Mouse (Mus musculus) liver, embryonic 11.5 days (tissue): ENCODE measurements around the gene Ppard. TPM values are rescaled to one million over a fixed set of nuclear protein-coding genes. Genes with fewer than 3 reads are reported as not detected.

ENCODE experiments used
- ATAC-seq: fragments of 200-750 bp; cut with Nextera tagmentation; replicated peaks from 2 replicates; pipeline ENCODE4 v1.8.0; 2017; ENCODE audit warnings: moderate number of reproducible peaks, mild to moderate bottlenecking, moderate TSS enrichment, moderate library complexity; ENCODE audit not compliant: low FRiP score
- DNase-seq: peaks from one replicate; pipeline ENCODE4 v3.0.0-alpha.2; 2017; ENCODE audit warnings: low spot score
- H3K27ac ChIP-seq: fragments of 300-500 bp; sonication (generic); 2 replicates; pipeline ENCODE4 v1.5.1; 2014; ENCODE audit warnings: mild to moderate bottlenecking, low read depth, low read length, control low read depth
- H3K27me3 ChIP-seq: fragments of 300-500 bp; sonication (generic); replicated peaks from 2 replicates; pipeline ENCODE4 v1.6.1; 2014; ENCODE audit warnings: low read length, mixed read lengths; ENCODE audit not compliant: control insufficient read depth, insufficient read depth
- H3K36me3 ChIP-seq: fragments of 300-500 bp; sonication (generic); 2 replicates; pipeline ENCODE4 v1.6.1; 2014; ENCODE audit warnings: mild to moderate bottlenecking, low read length, moderate library complexity, mixed read lengths; ENCODE audit not compliant: control insufficient read depth, insufficient read depth
- H3K4me1 ChIP-seq: fragments of 300-500 bp; sonication (generic); replicated peaks from 2 replicates; pipeline ENCODE4 v1.6.1; 2014; ENCODE audit warnings: low read length, mixed read lengths; ENCODE audit not compliant: control insufficient read depth, insufficient read depth
- H3K4me2 ChIP-seq: fragments of 300-500 bp; sonication (generic); 2 replicates; pipeline ENCODE4 v1.6.1; 2014; ENCODE audit warnings: mild to moderate bottlenecking, control low read depth, moderate library complexity
- H3K4me3 ChIP-seq: fragments of 300-500 bp; sonication (generic); 2 replicates; pipeline ENCODE4 v1.5.1; 2014; ENCODE audit warnings: low read depth, low read length, control low read depth
- H3K9ac ChIP-seq: fragments of 300-500 bp; sonication (generic); 2 replicates; pipeline ENCODE4 v1.6.1; 2014; ENCODE audit warnings: low read depth, low read length, control low read depth
- H3K9me3 ChIP-seq: fragments of 300-500 bp; sonication (generic); 2 replicates; pipeline ENCODE4 v1.6.1; 2016; ENCODE audit warnings: low read length, inconsistent platforms, mixed read lengths; ENCODE audit not compliant: control insufficient read depth
- WGBS: fragments of 180-500 bp; shearing (Covaris S2); extraction: QIAGEN DNeasy Blood & Tissue Kit; methylation state at CpG from one replicate; pipeline ENCODE4 v1.1.7; 2014; 5-methylcytosine and 5-hydroxymethylcytosine counted together
- polyA plus RNA-seq: library from polyadenylated mRNA; unstranded; fragments of >200 nt; fragmentation: Nextera tagmentation; extraction: Ambion mirVana; gene quantifications from 2 replicates; pipeline ENCODE4 v1.2.1, GENCODE M21; 2014

Ppard gene
- polyA plus RNA-seq, 1 experiment from 2014 or later: 2.3 TPM

DNA sequence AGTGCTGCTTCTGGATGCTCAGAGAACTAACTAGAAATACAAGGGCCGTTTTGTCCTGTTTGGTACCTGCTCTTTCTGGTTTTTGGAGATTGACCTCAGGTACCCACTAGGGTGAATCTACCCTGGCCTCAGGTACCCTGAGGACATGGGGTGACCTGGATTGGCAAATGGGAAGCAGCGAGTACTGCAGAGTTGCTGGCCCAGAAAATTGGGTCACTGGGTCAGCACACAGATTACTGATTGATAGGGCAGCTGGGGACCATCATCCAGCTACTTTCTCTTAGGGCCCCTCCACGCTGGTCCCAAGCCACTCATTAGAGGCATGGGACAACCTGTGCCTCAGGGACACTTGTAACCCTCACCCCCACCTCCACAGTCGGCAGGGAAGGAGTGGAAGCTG is 46.7 kb downstream of the Ppard start:
- H3K27me3 ChIP-seq: no peaks in the 10 kb centered on the region
- no peaks in the 10 kb centered on the region for H3K36me3 ChIP-seq
- ATAC-seq: no peak
- no peak overlapping the region for H3K4me2 ChIP-seq
- no peak overlapping the region for H3K9ac ChIP-seq
- H3K9me3 ChIP-seq: no peaks in the 10 kb centered on the region
- H3K4me1 ChIP-seq: peaks cover 40% of the 10 kb centered on the region
- H3K4me3 ChIP-seq: no peak overlapping the region
- no peak for DNase-seq
- WGBS: 64% methylated on average over 4 of the region's 4 CpGs
- no peak overlapping the region for H3K27ac ChIP-seq

DNA sequence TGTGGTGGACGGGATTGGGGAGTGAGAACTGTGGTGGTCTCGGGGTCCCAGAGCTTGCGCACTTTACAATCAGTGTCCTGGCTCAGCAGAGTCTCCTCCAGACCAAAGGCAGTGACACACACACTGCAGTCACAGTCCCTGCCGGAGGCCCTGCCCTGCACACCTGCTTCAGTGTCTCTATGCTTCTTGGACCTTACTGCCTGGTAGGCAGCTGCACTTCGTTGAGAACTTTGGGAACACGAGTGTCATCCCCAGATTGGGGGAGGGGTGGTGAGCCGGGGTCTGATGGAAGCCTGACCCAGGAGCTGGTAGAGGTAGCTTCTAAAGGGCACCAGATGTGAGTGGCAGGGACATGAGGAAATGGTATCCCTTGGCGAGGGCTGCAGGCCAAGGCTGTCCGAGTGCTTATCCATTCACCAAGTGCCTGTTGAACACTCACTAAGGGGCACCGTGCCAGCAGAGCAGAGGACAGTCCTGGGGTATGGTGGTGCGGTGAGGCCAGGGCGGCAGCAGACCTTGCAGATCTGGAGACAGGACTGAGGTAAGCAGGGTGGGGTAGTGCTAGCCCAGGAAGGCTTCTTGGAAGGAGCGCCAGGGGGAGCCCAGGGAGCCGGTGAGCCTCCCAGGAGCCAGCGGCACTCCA is 47.4 kb downstream of the Ppard start:
- no peak overlapping the region for H3K9ac ChIP-seq
- ATAC-seq (no peak), DNase-seq (no peak)
- H3K4me2 ChIP-seq: no peak overlapping the region
- H3K4me3 ChIP-seq: no peak overlapping the region
- no peaks in the 10 kb centered on the region for H3K36me3 ChIP-seq
- H3K27ac ChIP-seq: no peak overlapping the region
- H3K27me3 ChIP-seq: no peaks in the 10 kb centered on the region
- no peaks in the 10 kb centered on the region for H3K9me3 ChIP-seq
- peaks cover 40% of the 10 kb centered on the region for H3K4me1 ChIP-seq
- 70% methylated on average over 15 of the region's 15 CpGs for WGBS

DNA sequence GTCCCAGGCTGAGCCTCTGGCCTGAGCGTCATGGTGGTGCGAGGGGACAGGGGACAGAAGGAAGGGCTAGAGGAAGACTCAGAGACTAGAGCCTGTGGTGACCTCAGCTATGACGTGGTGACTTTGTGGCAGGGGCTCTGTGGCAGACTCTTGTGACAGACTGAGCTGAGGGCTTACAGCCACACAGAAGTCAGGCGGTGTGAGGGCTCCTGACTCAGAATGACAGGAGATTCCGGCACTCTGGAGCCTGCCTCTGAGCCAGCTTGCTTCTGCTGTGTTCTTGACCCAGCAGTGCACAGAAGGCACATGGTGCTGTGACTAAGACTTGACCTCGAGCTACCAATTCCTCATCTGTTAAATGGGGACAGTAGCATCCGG is 47.9 kb downstream of the Ppard start:
- Histone ChIP-seq H3K9ac (no peak overlapping the region), H3K27me3 (no peaks in the 10 kb centered on the region), H3K27ac (no peak overlapping the region), H3K4me3 (no peak overlapping the region), H3K4me2 (no peak overlapping the region), H3K4me1 (peaks cover 43% of the 10 kb centered on the region), H3K9me3 (no peaks in the 10 kb centered on the region), H3K36me3 (no peaks in the 10 kb centered on the region)
- ATAC-seq: no peak
- DNase-seq: no peak
- 62% methylated on average over 7 of the region's 7 CpGs for WGBS

DNA sequence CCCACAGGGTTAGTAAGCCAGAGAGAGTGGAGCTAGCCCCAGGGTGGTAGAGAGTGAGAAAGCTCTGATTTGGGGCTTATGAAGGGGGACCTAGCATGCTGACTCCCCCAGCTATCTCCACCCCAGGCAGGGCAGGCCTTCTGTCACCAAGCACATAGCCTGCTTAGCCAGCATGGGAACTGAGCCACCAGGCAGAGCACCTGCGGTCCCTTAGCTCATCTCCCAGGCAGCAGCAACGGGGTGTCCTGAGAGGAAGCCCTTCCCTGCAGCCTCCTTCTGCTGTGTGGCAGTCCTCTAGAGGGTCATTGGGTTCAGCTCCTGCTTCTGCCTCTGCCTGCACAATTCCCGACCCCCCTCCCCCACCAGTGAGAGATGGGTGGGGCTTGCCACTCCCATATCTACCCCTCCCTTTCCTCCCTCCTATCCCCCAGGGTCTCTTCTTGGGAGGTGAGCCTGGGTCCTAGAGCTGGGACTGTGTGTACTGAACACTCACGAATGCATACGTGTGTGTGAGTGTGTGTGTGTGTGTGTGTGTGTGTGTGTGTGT is 48.4 kb downstream of the Ppard start:
- ATAC-seq: peak; percentile 30; the same call in 1 of the 2 replicates
- peaks cover 44% of the 10 kb centered on the region for H3K4me1 ChIP-seq
- H3K27ac ChIP-seq: no peak overlapping the region
- 53% methylated on average over 5 of the region's 5 CpGs for WGBS
- no peak for DNase-seq
- no peak overlapping the region for H3K9ac ChIP-seq
- no peak overlapping the region for H3K4me3 ChIP-seq
- no peak overlapping the region for H3K4me2 ChIP-seq
- no peaks in the 10 kb centered on the region for H3K27me3 ChIP-seq
- no peaks in the 10 kb centered on the region for H3K36me3 ChIP-seq
- no peaks in the 10 kb centered on the region for H3K9me3 ChIP-seq

DNA sequence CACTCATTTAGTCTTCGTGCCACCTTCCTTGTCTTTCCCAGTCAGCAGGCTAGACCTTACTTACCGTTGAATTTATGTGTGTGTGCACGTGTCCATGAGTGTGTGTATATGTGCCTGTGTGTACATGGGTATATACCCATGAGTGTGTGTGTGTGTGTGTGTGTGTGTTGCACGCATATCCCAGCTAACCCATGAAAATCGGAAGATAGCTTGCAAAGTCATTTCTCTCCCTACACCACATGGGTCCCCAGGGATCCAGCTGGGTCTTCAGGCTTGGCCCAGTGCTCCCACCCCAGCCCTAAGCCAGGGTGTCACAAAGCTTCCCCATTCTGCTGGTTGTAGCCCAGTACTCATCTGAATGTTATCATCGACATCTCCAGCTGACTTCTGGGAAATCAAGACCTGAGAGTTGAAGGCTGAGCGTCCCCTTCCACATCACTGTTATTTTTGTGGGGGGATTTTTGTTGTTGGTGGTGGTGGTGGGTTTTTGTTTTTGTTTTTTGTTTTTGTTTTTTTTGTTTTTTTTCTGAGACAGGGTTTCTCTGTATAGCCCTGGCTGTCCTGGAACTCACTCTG is 49.5 kb downstream of the Ppard start:
- Histone ChIP-seq H3K4me2 (no peak overlapping the region), H3K36me3 (no peaks in the 10 kb centered on the region), H3K9ac (no peak overlapping the region), H3K4me1 (peaks cover 54% of the 10 kb centered on the region), H3K27ac (no peak overlapping the region), H3K9me3 (no peaks in the 10 kb centered on the region), H3K27me3 (no peaks in the 10 kb centered on the region), H3K4me3 (no peak overlapping the region)
- no peak for DNase-seq
- WGBS: 77% methylated on average over 7 of the region's 7 CpGs
- no peak for ATAC-seq

DNA sequence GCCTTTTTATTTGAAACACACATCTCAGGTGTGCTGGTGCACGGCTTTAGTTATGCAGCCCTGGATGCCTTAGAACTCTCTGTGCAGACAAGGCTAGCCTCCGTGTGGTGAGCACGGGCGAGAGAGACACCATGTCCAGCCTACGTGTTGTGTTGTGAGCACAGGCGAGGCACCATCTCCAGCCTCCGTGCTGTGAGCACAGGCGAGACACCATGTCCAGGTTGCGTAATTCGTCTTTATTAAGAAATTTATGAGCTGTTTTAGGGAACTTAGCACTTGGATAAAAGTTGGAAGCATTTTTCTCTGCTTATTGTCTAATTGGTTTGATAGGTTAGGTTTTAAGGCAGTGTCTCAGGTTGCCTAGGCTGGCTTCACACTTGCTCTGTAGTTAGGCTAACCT is 50.7 kb downstream of the Ppard start:
- no peaks in the 10 kb centered on the region; the same call in 1 of the 2 replicates for H3K36me3 ChIP-seq
- WGBS: 84% methylated on average over 10 of the region's 10 CpGs
- H3K9ac ChIP-seq: no peak overlapping the region
- peaks cover 48% of the 10 kb centered on the region for H3K4me1 ChIP-seq
- no peak overlapping the region for H3K27ac ChIP-seq
- H3K9me3 ChIP-seq: no peaks in the 10 kb centered on the region
- ATAC-seq (no peak), DNase-seq (no peak)
- no peak overlapping the region for H3K4me3 ChIP-seq
- H3K27me3 ChIP-seq: no peaks in the 10 kb centered on the region
- H3K4me2 ChIP-seq: no peak overlapping the region

DNA sequence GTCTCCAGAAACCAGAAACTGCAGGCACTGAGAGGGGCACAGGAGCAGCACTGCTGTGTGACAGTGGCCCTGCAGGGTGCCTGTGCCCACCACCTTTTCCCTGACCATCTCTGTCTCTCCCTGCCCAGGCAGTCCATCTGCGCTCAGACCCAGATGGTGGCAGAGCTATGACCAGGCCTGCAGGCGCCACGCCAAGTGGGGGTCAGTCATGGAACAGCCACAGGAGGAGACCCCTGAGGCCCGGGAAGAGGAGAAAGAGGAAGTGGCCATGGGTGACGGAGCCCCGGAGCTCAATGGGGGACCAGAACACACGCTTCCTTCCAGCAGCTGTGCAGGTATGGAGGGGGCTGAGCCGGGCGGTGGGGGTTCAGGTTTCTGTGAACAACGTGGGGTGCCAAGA is 53.6 kb downstream of the Ppard start:
- H3K4me1 ChIP-seq: peaks cover 31% of the 10 kb centered on the region

DNA sequence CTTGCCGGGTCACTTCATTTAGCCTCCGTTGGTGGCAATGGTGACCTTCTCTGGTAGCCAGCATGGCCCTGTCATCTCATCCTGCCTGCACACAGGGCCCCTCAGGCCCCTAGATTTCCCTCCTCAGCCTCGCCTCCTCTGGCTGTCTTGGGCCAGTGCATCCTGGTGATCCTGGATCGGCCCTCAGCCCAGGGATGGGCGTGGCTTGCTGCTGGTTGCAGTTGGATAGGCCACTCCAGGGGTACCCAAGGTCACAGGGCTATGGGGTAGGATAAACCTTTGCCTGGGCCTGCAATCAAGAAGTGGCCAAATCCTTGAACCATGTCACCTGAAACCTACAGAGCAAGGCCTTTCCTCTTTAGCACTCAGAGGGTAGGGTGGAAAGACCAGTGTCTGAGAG is 54.5 kb downstream of the Ppard start:
- Histone ChIP-seq H3K4me2 (no peak overlapping the region), H3K4me3 (no peak overlapping the region), H3K27me3 (no peaks in the 10 kb centered on the region), H3K36me3 (no peaks in the 10 kb centered on the region; the same call in 1 of the 2 replicates), H3K9ac (no peak overlapping the region), H3K27ac (no peak overlapping the region), H3K9me3 (no peaks in the 10 kb centered on the region), H3K4me1 (peaks cover 28% of the 10 kb centered on the region)
- ATAC-seq (no peak), DNase-seq (no peak)
- 65% methylated on average over 5 of the region's 5 CpGs for WGBS

More for the DNA sequence above, 53.6 kb downstream of the Ppard start:
- Histone ChIP-seq H3K4me3 (no peak overlapping the region), H3K9me3 (no peaks in the 10 kb centered on the region), H3K4me2 (no peak overlapping the region), H3K9ac (no peak overlapping the region), H3K27ac (no peak overlapping the region), H3K36me3 (no peaks in the 10 kb centered on the region; the same call in 1 of the 2 replicates), H3K27me3 (no peaks in the 10 kb centered on the region)
- WGBS: 68% methylated on average over 10 of the region's 10 CpGs
- DNase-seq (no peak), ATAC-seq (no peak)

DNA sequence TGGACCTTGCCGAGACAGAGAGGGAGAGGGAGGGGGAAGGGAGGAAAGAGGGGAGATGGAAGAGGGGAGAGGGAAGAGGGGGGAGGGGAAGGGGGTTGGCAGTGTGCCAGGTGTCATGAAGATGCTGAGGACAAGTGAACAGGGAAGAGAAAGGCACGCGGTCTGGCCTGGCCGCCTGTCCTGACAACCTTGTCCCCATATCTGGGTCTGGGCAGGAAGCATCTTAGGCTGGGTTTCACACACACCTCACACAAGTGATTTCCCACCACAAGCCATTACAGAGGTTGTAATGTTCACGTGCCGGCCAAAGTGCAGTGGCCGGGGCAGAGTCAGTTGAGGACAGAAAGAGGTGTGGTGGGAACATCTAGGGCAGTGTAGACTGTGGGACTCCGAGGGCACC is 55.1 kb downstream of the Ppard start:
- 61% methylated on average over 8 of the region's 8 CpGs for WGBS
- no peak for DNase-seq
- H3K27me3 ChIP-seq: no peaks in the 10 kb centered on the region
- no peak overlapping the region for H3K9ac ChIP-seq
- no peak overlapping the region for H3K4me2 ChIP-seq
- H3K27ac ChIP-seq: no peak overlapping the region
- peaks cover 28% of the 10 kb centered on the region for H3K4me1 ChIP-seq
- H3K9me3 ChIP-seq: no peaks in the 10 kb centered on the region
- ATAC-seq: no peak
- H3K4me3 ChIP-seq: no peak overlapping the region
- peaks cover 3% of the 10 kb centered on the region; the same call in 1 of the 2 replicates for H3K36me3 ChIP-seq
